Comparison of ENCODE assay signal across 15 mouse cellular contexts in genomic region chr9:91386891-91387739, GRCm38 (mm10). TPM values are rescaled to one million over a fixed set of nuclear protein-coding genes. Genes with fewer than 3 reads are reported as not detected.
DNase-seq lines count a peak whose midpoint lies in the region; ATAC-seq lines count a peak whose summit lies in the region.
"Had no signal": no experiment of that assay in that cellular context is flagged by ENCODE, and none has a peak within 500 bp of the region (broad histone marks: within the 10 kb centered on the region; RNA-seq: fewer than 3 reads in every experiment).

No protein-coding gene starts in this region.

- no peaks in the 10 kb centered on the region for H3K36me3 ChIP-seq in forebrain, embryonic 12.5 days (replicated peaks)
- no peaks in the 10 kb centered on the region for H3K36me3 ChIP-seq in limb, embryonic 10.5 days
- no peaks in the 10 kb centered on the region for H3K36me3 ChIP-seq in neural tube, embryonic 14.5 days (ENCODE audit: control insufficient read depth, insufficient read depth, low read length)

- H3K4me2 ChIP-seq in forebrain, embryonic 12.5 days, result peak overlapping the region; percentile 46
- H3K4me2 ChIP-seq in neural tube, embryonic 14.5 days (ENCODE audit: low read depth, low read length), result peak overlapping the region; percentile 37

- H3K9ac ChIP-seq in forebrain, embryonic 12.5 days, result peak overlapping the region; percentile 40; the same call in 1 of the 2 replicates
- peak overlapping the region; percentile 17; the same call in 1 of the 2 replicates for H3K9ac ChIP-seq in neural tube, embryonic 14.5 days (replicated peaks; ENCODE audit: low read depth, low read length)

- H3K4me1 ChIP-seq in forebrain, embryonic 12.5 days, result peaks cover 41% of the 10 kb centered on the region
- H3K4me1 ChIP-seq in limb, embryonic 10.5 days, result 0 out of 2 replicates have a peak, but pooled peaks cover 4% of the 10 kb centered on the region
- peaks cover 10% of the 10 kb centered on the region; the same call in 1 of the 2 replicates for H3K4me1 ChIP-seq in neural tube, embryonic 14.5 days (ENCODE audit: control insufficient read depth, insufficient read depth, low read length)

- ATAC-seq in forebrain, embryonic 12.5 days (ENCODE audit: low FRiP score), result peak; percentile 40
- peak; percentile 22; the same call in 1 of the 2 replicates for ATAC-seq in neural tube, embryonic 14.5 days (ENCODE audit: low read depth)
- no peak for ATAC-seq in frontal cortex, adult (ENCODE audit: low TSS enrichment)
- ATAC-seq: Patski had no signal

- H3K4me3 ChIP-seq in forebrain, embryonic 12.5 days (replicated peaks), result peak overlapping the region; percentile 21
- no peak overlapping the region for H3K4me3 ChIP-seq in limb, embryonic 10.5 days
- peak overlapping the region; percentile 1; the same call in 1 of the 2 replicates for H3K4me3 ChIP-seq in neural tube, embryonic 14.5 days (ENCODE audit: low read depth, low read length)

- DNase-seq in retina, postnatal 1 day, result peak; percentile 44
- no peak for DNase-seq in retina, embryonic 14.5 days (ENCODE audit: low spot score)
- DNase-seq in limb, embryonic 10.5 days (ENCODE audit: low spot score), result peak; percentile 57
- no peak for DNase-seq in yolk sac, embryonic 10.5 days (ENCODE audit: low spot score)
- DNase-seq in kidney, postnatal 10 days, result no peak
- DNase-seq: adrenal gland, postnatal 25 days; right cerebral cortex, adult 18-20 months had no signal

- WGBS in forebrain, embryonic 12.5 days, result under 1% methylated on average over 31 of the region's 31 CpGs
- WGBS in limb, embryonic 10.5 days, result under 1% methylated on average over 31 of the region's 31 CpGs
- WGBS in neural tube, embryonic 14.5 days, result 3% methylated on average over 31 of the region's 31 CpGs

- no peaks in the 10 kb centered on the region for H3K9me3 ChIP-seq in forebrain, embryonic 12.5 days
- H3K9me3 ChIP-seq in limb, embryonic 10.5 days (replicated peaks), result no peaks in the 10 kb centered on the region
- H3K9me3 ChIP-seq in neural tube, embryonic 14.5 days (ENCODE audit: control insufficient read depth, low read length), result no peaks in the 10 kb centered on the region

- H3K27ac ChIP-seq in forebrain, embryonic 12.5 days, result peak overlapping the region; percentile 94
- H3K27ac ChIP-seq in limb, embryonic 10.5 days, result no peak overlapping the region
- peak overlapping the region; percentile 96 for H3K27ac ChIP-seq in neural tube, embryonic 14.5 days (ENCODE audit: low read depth, low read length)
- H3K27ac ChIP-seq: stomach, postnatal 0 days had no signal

- peaks cover 85% of the 10 kb centered on the region for H3K27me3 ChIP-seq in forebrain, embryonic 12.5 days
- peaks cover 100% of the 10 kb centered on the region for H3K27me3 ChIP-seq in limb, embryonic 10.5 days (ENCODE audit: low read depth, poor library complexity, severe bottlenecking)
- peaks cover 35% of the 10 kb centered on the region for H3K27me3 ChIP-seq in neural tube, embryonic 14.5 days (ENCODE audit: control insufficient read depth, insufficient read depth, low read length)

RNA-seq across cellular contexts. Expression of gene Zic1, which starts 21.5 kb away (rescaled TPM):
- polyA plus RNA-seq in forebrain, embryonic 12.5 days (2016; fragmentation: Nextera tagmentation; extraction: Ambion mirVana), result 13.9 and 14.4 TPM in 2 replicates
- polyA plus RNA-seq in limb, embryonic 10.5 days (2016; fragmentation: Nextera tagmentation; extraction: Ambion mirVana), result 0.05 and 0.06 TPM in 2 replicates
- 28.7 and 30.5 TPM in 2 replicates for polyA plus RNA-seq in neural tube, embryonic 14.5 days (2014; fragmentation: Nextera tagmentation; extraction: Ambion mirVana)
- polyA plus RNA-seq: heart, postnatal 0 days; kidney, embryonic 16.5 days; Patski; stomach, postnatal 0 days had no signal

RNA-seq across cellular contexts. Expression of gene Zic4, which starts 24.9 kb away (rescaled TPM):
- polyA plus RNA-seq in forebrain, embryonic 12.5 days (2016; fragmentation: Nextera tagmentation; extraction: Ambion mirVana), result 56.4 and 60.5 TPM in 2 replicates
- polyA plus RNA-seq in limb, embryonic 10.5 days (2016; fragmentation: Nextera tagmentation; extraction: Ambion mirVana), result 0.05 and 0.24 TPM in 2 replicates
- 46.7 and 50.5 TPM in 2 replicates for polyA plus RNA-seq in neural tube, embryonic 14.5 days (2014; fragmentation: Nextera tagmentation; extraction: Ambion mirVana)
- polyA plus RNA-seq: heart, postnatal 0 days; kidney, embryonic 16.5 days; liver, embryonic 16.5 days; Patski; stomach, postnatal 0 days had no signal

Comparison
In these comparisons a context has a peak if more than half of its experiments do, and no peak if none do; other contexts are left out.
1. DNase-seq: peak in retina, postnatal 1 day (single experiment) and limb, embryonic 10.5 days (single experiment); none in retina, embryonic 14.5 days (single experiment), yolk sac, embryonic 10.5 days (single experiment) and kidney, postnatal 10 days (single experiment).
2. RNA of gene Zic1, which starts 21.5 kb away (polyA plus RNA-seq): 28.7 to 30.5 TPM in neural tube, embryonic 14.5 days and 13.9 to 14.4 TPM in forebrain, embryonic 12.5 days; 0.05 to 0.06 TPM in limb, embryonic 10.5 days; every median in the first group is over 10 times any median in the second.
3. RNA of gene Zic4, which starts 24.9 kb away (polyA plus RNA-seq): 56.4 to 60.5 TPM in forebrain, embryonic 12.5 days and 46.7 to 50.5 TPM in neural tube, embryonic 14.5 days; 0.05 to 0.24 TPM in limb, embryonic 10.5 days; every median in the first group is over 10 times any median in the second.